Mouse (Mus musculus) urinary bladder, postnatal 36 days (tissue): ENCODE data around the gene Tspear.
"Not testable (repeated sequence)": the region's sequence is repeated elsewhere in the genome, so short reads cannot be mapped to it uniquely, and the experiment has no call there.

Experiments used
- DNase-seq, 2 experiments: peaks; one replicate each; pipeline ENCODE4 v3.0.0; 2022; ENCODE audit warnings: low spot score in 2 of 2, mixed read lengths in 1 of 2

Tspear gene

DNA sequence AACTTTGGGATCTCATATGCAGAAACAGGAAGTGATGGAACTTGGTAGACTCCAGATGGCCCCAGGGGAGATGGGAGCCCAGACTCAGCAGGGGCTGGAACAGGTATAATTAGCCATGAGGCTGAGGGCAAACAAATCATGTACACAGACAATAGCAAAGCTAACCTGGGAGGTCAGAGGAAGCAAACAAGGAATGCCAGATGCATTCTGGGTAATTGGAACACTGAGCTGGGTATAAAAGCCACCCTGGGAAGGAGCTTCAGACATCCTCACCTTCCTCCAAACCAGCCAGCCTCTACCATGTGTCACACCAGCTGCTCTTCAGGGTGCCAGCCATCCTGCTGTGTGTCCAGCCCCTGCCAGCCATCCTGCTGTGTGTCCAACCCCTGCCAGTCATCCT is 24.8 kb downstream of the Tspear start, which contains the start of gene Gm10024:
Gm10024 (plus strand) TSS at position 301 of the 400 bp plus-strand sequence.
- DNase-seq: not testable (repeated sequence)

DNA sequence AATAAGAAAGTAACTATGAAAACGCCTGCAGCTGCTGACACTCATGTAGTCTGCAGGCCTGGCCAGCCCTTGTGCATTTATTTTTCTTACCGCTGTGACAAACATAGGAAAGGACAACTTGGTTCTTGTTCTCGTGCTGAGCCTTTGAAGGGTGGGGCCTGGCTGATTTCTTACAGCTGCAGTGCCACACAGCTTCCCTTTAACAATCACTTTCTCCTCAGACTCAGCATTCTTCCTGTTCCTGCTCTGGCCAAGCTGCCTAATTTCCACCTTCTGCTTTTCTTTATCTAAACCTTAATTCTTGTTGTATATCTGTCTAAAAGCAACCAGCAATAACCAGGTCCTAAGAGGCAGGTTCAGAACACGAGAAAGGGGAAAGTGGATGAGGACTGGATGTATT is 27.4 kb downstream of the Tspear start:
- no peak for DNase-seq

DNA sequence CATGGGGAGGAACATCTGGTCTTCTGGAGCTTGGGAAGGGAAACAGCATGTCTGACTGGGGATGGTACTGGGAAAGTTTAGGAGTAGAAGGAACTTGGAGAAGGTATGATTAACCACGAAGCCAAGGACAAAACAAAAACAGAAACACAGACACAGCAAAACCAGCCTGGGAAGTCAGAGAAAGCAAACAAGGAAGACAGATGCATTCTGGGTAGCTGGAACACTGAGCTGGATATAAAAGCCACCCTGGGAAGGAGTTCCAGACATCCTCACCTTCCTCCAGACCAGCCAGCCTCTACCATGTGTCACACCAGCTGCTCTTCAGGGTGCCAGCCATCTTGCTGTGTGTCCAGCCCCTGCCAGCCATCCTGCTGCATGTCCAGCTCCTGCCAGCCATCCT is 29.1 kb downstream of the Tspear start, which contains the start of gene Gm10142:
Gm10142 (plus strand) TSS at position 301 of the 400 bp plus-strand sequence.
- no peak for DNase-seq

DNA sequence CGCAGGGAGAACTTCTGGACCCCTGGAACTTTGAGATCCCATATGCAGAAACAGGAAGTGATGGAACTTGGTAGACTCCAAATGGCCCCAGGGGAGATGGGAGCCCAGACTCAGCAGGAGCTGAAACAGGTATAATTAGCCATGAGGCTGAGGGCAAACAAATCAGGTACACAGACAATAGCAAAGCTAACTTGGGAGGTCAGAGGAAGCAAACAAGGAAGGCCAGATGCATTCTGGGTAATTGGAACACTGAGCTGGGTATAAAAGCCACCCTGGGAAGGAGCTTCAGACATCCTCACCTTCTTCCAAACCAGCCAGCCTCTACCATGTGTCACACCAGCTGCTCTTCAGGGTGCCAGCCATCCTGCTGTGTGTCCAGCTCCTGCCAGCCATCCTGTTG is 33.9 kb downstream of the Tspear start, which contains the start of gene Krtap12-1:
Krtap12-1 (plus strand) TSS at position 301 of the 400 bp plus-strand sequence.
- not testable (repeated sequence) for DNase-seq

DNA sequence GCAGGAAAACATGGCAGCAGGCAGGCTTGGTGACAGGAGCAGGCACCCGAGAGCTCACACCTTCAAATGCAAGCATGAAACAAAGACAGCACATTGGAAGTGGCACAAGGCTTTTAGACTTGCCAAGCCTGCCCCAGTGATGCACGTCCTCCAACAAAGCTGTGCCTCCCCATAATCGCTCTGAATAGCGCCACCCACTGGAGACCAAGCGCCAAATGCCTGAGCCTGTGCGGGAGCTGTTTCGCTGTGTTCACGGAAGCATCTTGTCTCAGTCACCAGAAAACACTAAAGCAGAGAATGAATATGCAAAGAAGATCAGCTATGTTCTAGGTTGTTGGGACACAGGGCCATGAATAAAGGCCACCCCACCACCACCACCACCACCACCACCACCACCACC is 38.5 kb downstream of the Tspear start:
- no peak for DNase-seq

DNA sequence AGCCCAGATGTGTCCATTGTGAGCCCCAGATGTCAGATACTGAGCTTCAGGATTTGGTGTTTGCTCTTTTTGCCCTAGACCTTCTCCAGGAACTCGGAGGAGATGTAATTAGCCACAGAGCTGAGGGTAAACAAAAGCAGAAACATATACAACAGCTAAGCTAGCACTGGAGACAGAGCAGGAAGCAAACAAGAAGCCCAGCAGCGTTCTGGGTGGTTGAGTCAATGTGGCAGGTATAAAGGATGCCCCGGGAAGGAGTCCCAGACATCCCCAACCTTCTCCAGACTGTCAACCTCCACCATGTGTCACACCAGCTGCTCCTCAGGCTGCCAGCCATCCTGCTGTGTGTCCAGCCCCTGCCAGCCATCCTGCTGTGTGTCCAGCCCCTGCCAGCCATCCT is 39.8 kb downstream of the Tspear start, which contains the start of gene Gm10100:
Gm10100 (plus strand) TSS at position 301 of the 400 bp plus-strand sequence.
- DNase-seq: no peak

DNA sequence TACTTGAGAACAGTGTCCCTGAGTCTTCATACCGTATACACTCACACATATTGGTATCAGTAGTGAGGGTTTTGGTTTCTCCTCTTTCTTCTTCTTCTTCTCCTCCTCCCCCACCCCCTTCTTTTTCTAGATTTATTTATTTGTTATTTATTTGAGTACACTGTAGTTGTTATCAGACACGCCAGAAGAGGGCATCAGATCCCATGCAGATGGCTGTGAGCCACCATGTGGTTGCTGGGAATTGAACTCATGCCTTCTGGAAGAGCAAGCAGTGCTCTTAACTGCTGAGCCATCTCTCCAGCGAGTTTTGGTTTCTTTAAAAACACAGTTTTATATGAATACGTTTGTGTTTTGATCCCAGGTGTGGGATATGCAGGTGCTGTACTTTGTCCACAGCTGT is 41.9 kb downstream of the Tspear start:
- DNase-seq: no peak

DNA sequence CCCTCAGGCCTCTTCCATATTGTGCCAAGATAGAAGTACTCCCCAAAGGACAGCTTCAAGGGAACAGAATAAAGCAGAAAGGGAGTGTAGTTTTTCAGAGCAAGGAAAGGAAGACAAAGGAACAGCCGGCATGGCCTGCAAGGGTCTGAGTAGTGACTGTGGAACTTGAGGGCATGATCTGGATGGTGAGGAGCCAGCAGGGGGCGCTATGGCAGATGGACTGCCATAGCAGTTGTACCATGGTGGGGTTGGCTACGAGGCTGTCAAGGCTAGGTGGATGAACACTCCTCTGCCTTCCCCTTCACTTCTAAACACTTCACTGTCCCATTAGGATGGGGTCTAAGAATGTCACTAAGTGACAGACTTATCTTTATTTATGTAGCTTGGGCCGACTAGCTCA is 42.9 kb downstream of the Tspear start:
- no peak for DNase-seq

DNA sequence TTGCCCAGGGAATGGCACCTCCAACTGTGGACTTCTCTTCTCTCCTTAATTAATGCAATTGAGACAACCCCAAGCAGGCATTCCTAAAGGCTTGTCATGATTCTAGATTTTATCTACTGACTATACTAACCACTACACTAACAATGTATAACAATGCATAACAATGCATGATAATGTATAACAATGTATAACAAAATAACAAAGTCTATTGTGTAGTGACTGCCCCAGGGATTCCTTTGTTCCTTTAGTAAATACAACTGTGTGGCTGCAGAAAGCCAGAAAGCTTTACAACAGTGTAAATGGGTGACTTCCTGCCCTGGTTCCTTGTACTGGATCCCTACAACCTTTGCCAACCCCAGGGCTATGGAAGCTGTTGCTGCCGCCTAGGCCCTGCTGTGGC is 49.6 kb downstream of the Tspear start:
- DNase-seq: no peak

DNA sequence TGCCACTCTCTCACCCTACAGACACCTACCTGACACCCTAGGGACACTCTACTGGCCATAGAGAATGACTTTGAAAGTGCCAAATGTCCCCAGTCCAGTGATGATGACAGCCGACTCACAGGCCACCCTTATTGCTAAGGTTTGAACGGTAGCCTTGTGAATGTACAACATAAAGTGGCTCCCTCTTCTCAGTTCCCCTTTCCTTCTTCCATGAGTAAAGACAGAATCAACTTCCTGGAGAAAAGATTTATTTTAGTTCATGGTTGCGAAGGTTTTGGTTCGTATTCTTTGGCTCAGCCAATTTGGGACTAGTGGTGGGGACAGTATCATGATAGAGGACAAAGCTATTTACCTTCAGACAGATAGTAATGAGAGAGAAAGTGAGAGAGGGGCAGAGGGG is 52.6 kb downstream of the Tspear start:
- no peak for DNase-seq

DNA sequence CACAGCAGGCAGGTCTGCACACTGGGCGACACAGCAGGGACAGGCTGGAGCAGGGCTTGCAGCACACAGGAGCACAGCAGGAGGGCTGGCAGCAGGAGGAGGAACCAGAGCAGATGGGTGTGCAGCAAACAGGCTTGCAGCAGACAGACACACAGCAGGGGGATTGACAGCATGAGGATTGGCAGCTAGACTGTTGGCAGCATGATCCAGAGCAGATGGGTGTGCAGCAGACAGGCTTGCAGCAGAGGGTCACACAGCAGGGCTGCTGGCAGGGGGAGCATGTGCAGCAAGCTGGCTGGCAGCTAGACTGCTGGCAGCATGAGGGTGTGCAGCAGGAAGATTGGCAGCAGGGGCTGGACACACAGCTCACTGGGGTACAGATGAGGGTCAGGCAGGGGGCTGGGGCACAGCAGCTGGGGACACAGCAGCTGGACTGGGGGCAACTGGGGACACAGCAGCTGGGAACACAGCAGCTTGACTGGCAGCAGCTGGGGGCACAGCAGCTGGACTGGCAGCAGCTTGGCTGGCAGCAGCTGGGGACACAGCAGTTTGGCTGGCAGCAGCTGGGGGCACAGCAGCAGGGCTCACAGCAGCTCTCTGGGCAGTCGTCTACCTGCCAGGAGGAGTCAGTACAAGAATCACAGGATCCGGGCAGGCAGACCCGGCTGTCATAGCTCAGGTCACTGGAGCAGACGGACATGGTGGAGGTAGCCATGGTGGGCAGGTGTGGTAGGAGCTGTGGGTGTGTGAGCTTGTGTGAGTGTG is 55.7 kb downstream of the Tspear start, which contains the start of gene Gm18596:
Gm18596 (minus strand) TSS at position 715 of the 765 bp plus-strand sequence.
- DNase-seq: not testable (repeated sequence)

DNA sequence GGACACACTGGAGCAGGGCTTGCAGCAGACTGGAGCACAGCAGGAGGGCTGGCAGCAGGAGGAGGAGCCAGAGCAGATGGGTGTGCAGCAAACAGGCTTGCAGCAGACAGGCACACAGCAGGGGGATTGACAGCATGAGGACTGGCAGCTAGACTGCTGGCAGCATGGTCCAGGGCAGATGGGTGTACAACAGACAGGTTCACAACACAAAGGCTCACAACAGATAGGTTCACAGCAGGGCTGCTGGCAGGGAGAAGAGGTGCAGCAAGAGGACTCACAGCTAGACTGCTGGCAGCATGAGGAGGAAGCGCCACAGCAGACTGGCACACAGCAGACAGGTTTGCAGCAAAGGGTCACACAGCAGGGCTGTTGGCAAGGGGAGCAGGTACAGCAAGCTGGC is 64.3 kb downstream of the Tspear start:
- not testable (repeated sequence) for DNase-seq

DNA sequence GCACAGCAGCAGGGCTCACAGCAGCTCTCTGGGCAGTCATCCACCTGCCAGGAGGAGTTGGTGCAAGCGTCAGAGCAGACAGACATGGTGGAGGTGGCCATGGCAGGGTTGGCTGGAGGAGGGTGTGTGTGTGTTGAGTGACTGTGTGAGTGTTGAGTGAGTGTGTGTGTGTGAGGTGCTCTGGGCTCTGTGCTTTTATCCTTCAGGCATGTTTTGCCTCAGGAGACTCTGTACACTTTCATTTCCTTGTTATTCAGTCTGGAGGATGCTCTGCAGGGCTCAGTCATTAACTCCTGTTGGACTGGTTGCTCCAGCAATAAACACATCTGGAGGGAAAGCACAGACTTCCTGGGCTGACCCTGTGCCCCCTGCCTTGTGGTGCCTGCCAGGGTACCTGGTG is 64.9 kb downstream of the Tspear start, which contains the start of gene Gm9736:
Gm9736 (minus strand) TSS at position 101 of the 400 bp plus-strand sequence.
- DNase-seq: not testable (repeated sequence)

DNA sequence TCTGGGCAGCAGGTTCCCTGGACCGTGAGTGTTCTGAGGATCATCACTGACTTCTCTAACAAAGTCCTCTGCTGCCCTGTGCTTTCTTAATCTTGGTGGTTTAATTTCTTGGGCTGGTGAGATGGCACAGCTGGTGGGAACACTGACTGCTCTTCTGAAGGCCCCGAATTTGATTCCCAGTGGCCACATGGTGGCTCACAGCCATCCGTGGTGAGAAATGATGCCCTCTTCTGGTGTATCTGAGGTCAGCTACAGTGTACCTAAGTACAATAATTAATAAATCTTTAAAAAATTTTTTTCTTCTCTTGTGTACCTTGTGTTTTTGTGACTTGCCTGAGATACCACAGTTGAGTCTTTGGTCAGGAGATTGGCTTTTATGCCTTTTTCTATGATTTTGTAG is 65.9 kb downstream of the Tspear start:
- DNase-seq: not testable (repeated sequence)

DNA sequence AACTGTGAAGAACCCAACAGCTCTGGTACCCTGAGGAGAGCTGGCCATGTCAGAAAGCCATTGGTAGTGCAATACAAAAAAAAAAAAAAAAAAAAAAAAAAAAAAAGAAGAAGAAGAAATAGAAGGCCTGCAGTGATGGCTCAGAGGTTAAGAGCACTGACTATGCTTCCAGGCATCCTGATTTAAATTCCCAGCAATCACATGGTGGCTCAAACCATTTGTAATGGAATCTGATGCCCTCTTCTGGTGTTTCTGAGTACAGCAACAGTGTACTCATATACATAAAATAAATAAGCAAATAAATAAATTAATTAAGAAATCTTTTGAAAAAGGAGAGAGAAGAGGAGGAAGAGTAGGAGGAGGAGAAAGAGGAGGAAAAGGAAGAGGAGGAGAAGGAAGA is 67.1 kb downstream of the Tspear start:
- no peak for DNase-seq

DNA sequence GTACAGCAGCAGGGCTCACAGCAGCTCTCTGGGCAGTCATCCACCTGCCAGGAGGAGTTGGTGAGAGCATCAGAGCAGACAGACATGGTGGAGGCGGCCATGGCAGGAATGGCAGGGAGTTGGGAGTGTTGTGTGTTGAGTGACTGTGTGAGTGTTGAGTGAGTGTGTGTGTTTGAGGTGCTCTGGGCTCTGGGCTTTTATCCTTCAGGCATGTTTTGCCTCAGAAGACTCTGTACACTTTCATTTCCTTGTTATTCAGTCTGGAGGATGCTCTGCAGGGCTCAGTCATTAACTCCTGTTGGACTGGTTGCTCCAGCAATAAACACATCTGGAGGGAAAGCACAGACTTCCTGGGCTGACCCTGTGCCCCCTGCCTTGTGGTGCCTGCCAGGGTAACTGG is 73.2 kb downstream of the Tspear start, which contains the start of gene Gm3233:
Gm3233 (minus strand) TSS at position 101 of the 400 bp plus-strand sequence.
- DNase-seq: not testable (repeated sequence)

DNA sequence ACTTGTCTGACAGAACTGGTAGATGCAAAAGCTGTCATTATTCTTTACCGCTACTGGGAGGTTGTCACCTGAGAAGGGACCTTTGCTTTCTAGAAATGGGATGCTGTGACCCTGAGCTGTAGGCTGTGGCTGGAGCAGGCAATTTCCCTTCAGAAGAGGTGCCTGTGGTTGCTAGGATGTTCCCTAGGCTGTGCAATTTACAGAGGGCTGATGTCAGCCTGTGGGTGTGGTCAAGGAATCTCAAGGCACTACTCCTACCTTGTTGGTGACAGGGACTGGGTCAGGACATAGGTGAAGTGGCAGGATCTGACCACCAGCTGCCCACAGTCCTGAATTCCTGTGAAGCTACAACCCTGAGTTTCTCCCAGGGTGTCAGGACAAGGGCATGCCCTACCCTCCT is 83.4 kb downstream of the Tspear start:
- DNase-seq: no peak

DNA sequence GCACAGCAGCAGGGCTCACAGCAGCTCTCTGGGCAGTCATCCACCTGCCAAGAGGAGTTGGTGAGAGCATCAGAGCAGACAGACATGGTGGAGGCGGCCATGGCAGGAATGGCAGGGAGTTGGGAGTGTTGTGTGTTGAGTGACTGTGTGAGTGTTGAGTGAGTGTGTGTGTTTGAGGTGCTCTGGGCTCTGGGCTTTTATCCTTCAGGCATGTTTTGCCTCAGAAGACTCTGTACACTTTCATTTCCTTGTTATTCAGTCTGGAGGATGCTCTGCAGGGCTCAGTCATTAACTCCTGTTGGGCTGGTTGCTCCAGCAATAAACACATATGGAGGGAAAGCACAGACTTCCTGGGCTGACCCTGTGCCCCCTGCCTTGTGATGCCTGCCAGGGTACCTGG is 84.9 kb downstream of the Tspear start, which contains the start of gene Gm3238:
Gm3238 (minus strand) TSS at position 101 of the 400 bp plus-strand sequence.
- not testable (repeated sequence) for DNase-seq

DNA sequence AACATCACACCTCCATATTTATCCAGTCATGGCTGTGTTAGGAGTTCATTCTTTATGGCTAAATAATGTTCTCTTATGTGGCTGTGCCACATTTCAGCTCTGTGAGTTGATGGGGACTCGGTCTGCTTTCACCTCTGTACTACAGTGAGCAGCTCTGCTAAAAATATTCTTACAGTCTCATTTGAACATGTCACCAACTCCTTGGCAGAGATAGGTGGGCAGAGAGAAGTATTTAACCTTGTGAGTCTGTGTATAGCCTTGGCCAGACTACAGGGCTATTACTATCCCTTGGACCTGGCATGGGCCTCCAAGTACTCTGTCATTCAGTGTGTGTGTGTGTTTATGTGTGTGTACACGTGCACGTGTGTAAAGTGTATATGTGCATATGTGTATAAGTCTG is 85.8 kb downstream of the Tspear start:
- DNase-seq: not testable (repeated sequence)

DNA sequence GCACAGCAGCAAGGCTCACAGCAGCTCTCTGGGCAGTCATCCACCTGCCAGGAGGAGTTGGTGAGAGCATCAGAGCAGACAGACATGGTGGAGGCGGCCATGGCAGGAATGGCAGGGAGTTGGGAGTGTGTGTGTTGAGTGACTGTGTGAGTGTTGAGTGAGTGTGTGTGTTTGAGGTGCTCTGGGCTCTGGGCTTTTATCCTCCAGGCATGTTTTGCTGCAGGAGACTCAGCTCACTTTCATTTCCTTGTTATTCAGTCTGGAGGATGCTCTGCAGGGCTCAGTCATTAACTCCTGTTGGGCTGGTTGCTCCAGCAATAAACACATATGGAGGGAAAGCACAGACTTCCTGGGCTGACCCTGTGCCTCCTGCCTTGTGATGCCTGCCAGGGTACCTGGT is 90.5 kb downstream of the Tspear start, which contains the start of gene Gm7138:
Gm7138 (minus strand) TSS at position 101 of the 400 bp plus-strand sequence.
- DNase-seq: not testable (repeated sequence)

DNA sequence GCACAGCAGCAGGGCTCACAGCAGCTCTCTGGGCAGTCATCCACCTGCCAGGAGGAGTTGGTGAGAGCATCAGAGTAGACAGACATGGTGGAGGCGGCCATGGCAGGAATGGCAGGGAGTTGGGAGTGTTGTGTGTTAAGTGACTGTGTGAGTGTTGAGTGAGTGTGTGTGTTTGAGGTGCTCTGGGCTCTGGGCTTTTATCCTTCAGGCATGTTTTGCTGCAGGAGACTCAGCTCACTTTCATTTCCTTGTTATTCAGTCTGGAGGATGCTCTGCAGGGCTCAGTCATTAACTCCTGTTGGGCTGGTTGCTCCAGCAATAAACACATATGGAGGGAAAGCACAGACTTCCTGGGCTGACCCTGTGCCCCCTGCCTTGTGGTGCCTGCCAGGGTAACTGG is 96.1 kb downstream of the Tspear start, which contains the start of gene Gm3250:
Gm3250 (minus strand) TSS at position 101 of the 400 bp plus-strand sequence.
- DNase-seq: not testable (repeated sequence)

DNA sequence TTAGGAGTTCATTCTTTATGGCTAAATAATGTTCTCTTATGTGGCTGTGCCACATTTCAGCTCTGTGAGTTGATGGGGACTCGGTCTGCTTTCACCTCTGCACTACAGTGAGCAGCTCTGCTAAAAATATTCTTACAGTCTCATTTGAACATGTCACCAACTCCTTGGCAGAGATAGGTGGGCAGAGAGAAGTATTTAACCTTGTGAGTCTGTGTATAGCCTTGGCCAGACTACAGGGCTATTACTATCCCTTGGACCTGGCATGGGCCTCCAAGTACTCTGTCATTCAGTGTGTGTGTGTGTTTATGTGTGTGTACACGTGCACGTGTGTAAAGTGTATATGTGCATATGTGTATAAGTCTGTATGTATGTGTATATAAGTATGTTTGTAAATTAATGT is 97.0 kb downstream of the Tspear start:
- DNase-seq: not testable (repeated sequence)

DNA sequence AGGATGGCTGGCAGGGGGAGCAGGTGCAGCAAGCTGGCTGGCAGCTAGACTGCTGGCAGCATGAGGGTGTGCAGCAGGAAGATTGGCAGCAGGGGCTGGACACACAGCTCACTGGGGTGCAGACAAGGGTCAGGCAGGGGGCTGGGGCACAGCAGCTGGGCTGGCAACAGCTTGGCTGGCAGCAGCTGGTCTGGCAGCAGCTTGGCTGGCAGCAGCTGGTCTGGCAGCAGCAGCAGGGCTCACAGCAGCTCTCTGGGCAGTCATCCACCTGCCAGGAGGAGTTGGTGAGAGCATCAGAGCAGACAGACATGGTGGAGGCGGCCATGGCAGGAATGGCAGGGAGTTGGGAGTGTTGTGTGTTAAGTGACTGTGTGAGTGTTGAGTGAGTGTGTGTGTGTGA is 101.5 kb downstream of the Tspear start, which contains the start of gene Gm7137:
Gm7137 (minus strand) TSS at position 325 of the 400 bp plus-strand sequence.
- not testable (repeated sequence) for DNase-seq
